Mouse (Mus musculus): ENCODE data around the gene Lsm5.

Lsm5 gene

DNA sequence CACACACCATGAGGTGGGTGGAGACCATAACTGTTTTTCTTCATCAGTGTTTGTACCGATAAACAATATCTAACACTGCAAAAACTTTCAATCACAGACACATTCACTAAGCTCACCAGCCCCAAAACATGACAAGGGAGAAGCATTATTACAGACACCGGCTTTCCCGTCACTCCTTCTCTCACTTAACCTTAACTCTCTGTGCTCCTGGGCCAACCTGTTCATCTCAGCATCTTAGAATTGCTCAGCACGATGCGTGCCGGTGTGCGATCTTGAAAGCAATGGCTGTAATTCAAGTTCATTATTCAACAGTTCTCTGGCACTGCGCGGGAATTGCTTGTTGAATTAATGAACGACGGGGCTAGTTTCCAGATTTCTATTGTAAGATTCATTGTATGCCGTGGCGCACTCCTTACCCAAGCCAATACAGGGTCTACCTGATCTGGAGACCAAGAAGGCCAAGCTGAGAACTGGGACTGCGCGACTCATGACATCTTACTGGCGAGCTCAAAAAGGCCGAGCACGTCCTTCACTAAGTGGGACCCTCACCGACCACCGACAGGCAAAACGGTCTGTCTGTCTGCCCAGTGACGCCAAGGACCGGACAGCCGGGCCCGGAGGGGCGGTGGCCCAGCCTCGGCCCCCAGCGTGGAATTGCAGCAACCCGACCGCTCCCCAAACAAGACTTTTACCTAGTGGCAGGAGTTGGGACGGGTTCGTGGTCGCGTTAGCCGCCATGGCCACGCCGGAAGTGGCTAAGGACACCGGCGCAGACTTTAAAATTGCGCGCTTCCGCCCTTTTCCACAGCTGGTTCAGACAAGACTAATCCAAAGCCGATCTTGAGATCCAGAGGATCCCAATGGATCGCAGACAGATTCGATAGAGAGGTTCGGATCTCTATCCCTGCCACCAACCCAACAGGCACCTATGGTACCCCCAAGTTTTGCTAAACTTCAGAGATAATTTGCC is at the start of gene Lsm5:
Gene Lsm5 (minus strand): TSS at position 780 of the 970 bp plus-strand sequence.
- DNase-seq (ENCODE audit: low spot score), result peak; percentile 79

DNA sequence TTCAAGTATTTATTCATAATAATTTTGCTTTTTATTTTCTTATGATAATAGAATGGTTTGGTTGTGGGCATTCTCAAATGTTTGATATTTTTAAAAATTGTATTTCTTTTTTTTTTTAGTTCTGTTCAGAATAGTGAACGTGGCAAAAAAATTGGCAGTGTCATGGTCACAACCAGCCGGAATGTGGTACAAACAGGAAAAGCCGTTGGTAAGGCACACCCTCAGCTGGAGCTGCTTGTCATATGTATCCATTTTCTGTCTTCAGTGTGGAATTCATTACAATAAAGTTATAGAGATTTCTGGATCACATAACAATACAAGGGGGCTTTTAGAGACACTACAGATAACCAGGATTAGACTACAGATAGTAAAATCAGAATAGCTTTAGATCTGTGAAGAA is 49.2 kb upstream of the Lsm5 start:
- no peak for DNase-seq (ENCODE audit: low spot score)

DNA sequence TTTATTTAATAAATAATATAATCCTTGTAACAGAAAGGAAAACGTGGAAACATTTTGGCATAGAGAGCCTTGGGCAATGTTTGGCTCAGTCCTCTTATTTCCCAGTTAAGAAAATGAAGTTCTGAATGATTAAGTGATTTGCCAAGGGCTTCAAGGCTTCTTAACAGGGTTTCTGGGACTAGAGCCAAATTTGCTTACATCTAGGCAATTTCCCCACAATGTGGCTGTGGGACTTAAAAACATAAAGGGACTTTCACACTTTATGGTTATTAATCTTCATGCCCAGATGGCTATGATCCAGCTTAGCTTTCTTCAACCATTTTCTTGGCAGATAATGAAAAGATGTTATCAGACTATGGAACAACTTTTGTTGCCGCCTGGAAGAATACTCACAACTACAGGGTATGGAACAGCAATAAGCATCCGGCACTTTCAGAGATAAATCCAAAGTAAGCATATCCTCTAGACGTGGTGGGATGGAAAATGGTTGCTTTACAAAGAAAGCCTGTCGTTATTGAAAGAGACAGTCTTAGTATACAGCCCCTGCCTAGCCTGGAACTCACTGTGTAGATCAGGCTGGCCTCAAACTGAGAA is 41.5 kb upstream of the Lsm5 start:
- DNase-seq (ENCODE audit: low spot score), result no peak

- DNase-seq (ENCODE audit: low spot score), result no peak
Measured at GRCm38 (mm10) chr6:56732545-56732944, 28.0 kb upstream of the Lsm5 start.

DNA sequence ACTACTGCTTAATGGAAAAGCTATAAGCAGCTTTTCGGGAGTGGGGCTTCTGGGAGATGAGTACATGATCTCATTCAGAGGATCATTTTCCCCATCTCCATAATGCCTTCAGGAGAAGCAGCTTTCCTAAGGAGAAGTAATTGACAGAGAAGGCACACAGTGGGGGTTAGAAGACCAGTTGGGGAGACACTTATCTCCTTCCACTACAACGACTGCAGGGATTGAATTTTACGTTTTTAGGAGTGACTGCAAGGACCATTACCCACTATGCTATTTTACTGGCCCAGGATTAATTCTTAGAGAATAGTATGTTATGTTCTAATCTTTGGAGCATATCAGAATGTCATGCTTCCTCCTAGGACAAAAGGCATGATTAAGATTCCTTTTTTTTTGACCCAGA is 16.4 kb upstream of the Lsm5 start:
- DNase-seq (ENCODE audit: low spot score), result no peak

DNA sequence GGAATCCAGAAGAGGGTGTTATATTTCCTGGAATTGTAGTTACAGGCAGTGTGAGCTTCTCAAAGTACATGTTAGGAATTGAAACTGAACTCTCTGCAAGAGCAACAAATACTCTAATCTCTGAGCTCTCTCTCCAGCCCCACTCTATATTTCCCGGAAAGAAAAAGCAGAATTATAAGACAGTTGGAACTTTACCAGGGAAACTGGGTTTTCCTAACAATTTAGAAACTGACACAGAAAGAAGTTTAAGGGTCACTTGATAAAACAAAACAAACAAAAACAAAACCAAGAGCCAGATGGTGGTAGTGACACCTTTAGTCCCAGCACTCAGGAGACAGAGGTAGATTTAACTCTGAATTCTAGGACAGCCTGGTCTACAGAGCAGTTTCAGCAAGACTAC is 14.6 kb upstream of the Lsm5 start:
- DNase-seq (ENCODE audit: low spot score), result no peak

DNA sequence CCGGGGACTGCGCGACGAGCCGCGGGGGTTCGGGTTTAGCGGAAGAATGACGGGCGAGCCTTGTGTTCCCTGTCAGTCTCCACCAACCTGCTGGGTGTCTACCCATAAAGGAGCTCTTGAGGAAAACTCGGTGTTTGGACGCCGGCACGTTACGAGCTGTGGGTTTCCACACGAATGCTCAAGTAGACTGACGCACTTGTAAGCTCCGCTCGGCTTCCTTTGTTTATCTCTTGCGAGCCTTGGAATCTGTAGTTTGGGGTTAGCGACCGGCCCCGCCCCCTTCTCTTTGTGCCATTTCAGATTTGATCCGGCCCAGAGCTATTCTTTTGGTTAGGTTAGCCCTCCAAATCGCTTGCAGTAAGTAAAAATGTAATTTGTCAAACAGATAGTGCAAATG is 10.8 kb upstream of the Lsm5 start:
- peak; percentile 34 for DNase-seq (ENCODE audit: low spot score)

- peak; percentile 96 for DNase-seq (ENCODE audit: low spot score)
Measured at GRCm38 (mm10) chr6:56714574-56715269, 10.2 kb upstream of the Lsm5 start, which contains the start of gene Avl9. Gene Avl9 (plus strand): TSS chr6:56714899.

- no peak for DNase-seq (ENCODE audit: low spot score)
Measured at GRCm38 (mm10) chr6:56714186-56714573, 9.7 kb upstream of the Lsm5 start.

GRCm38 (mm10) chr6:56692445-56692844 is 12.1 kb downstream of the Lsm5 start:
- no peak for DNase-seq (ENCODE audit: low spot score)

- DNase-seq (ENCODE audit: low spot score), result peak; percentile 63
Measured at GRCm38 (mm10) chr6:56691205-56691604, 13.3 kb downstream of the Lsm5 start.

- no peak for DNase-seq (ENCODE audit: low spot score)
Measured at GRCm38 (mm10) chr6:56688238-56688637, 16.3 kb downstream of the Lsm5 start.

- DNase-seq (ENCODE audit: low spot score), result no peak
Measured at GRCm38 (mm10) chr6:56664410-56664809, 40.1 kb downstream of the Lsm5 start.

DNA sequence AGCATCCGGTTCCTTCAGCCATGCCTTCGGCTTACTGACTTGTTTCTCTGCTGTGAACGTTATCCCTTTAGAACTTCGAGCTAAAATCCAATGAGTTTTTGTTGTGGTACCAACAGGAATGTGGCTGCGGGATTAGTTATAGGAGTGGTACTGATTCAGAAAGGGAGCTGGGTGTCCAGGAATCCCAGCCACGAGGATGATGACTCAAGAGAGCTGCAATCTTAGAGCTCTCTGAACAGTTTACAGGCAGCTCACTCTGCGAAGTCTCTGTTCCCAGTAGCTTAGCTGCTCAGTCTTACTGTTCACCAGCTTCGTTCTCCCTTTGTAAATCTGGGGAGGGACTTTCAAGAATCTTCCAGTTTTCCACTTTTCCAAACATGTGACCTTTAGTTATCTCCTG is 49.1 kb downstream of the Lsm5 start:
- DNase-seq (ENCODE audit: low spot score), result no peak

DNA sequence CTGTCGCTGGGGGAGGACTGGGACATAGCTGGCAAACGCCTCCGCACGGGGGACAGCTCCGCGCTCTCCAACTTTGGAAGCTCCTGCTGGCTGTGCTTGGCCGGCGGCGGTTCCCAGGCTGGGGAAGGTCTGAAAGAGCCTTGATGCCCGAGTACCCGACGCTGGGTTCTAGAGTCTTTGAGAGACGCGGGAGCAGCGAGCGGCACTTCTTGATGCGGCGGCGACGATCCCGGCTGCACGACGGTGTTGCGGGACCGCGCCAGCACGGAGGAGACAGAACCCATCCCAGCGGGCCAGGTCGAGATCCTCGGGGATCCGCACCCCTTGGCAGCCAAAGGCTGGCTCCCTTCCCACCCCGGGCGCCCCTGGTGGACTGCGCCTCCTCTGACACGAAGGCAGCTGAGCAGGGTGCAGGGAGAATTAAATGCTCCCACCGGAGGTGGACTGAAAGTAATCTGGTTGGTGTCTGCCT is 52.4 kb downstream of the Lsm5 start:
- no peak for DNase-seq (ENCODE audit: low spot score)
